Mouse (Mus musculus): ENCODE results near the gene Olfr715.
"Not testable (repeated sequence)": the region's sequence is repeated elsewhere in the genome, so short reads cannot be mapped to it uniquely, and the experiment has no call there.

The Olfr715 gene

DNA sequence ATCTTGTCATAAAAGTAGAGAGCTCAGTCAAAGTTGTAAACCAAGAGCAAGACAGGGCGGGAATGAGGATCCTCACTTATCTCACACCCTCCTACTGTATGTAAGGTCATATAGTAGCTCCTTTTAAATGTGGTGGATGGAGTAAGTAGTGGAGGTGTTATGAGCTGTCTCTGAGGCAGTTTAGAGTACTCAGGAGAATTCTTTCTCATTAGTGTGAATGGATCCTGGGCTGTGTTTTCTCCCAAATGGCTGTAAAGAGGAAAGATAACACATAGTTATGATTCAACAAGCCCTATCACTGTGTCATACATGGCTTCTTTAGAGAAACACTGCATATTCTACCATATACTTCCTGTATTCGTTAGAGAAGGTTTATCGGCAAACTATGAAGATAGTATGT is at the start of gene Olfr715:
TSS of gene Olfr715 (minus strand) at position 101 of the 400 bp plus-strand sequence.
- DNase-seq (ENCODE audit: low spot score in 2 of 2): not testable (repeated sequence)

DNA sequence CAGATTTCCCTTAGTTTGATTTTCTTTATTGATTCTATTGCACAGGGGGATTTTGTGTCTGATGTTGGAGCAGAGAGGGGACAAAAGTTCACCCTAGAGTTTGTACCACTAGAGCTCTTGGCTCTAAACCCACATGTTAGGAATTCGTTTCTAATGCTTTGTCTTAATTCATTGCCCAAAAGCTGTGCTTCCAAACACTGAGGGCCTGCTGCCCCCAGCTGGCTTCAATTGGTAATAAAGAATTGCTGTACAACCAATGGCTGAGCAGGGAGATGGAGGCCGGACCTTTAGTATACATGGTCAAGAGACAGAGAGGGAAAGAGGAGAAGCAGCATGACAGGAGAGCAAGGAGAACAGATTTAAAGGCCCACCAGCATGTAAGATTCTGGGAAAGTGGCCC is 49.5 kb upstream of the Olfr715 start:
- no peak for DNase-seq (ENCODE audit: low spot score in 2 of 2)

DNA sequence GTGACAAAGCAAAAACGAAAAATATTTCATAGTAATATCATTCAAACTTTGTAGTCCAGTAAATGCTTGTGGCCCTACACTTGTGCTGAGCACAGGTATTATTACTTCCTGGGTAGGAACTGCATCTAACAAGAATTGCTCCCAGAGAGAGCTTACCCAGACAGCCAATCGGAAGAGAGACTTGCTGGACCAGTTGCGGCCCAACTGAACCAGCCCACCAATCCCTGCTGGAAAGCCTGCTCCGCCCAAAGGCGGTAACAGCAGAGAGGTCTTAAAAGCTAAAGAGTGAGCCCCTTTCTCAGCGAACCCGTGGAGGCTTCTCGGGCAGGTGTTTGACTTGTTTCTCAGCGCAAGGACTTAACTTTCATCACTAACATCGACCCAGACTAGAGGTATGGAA is 35.8 kb upstream of the Olfr715 start, which contains the start of gene Nlrp14:
TSS of gene Nlrp14 (plus strand) at position 301 of the 400 bp plus-strand sequence.
- no peak for DNase-seq (ENCODE audit: low spot score in 2 of 2)

DNA sequence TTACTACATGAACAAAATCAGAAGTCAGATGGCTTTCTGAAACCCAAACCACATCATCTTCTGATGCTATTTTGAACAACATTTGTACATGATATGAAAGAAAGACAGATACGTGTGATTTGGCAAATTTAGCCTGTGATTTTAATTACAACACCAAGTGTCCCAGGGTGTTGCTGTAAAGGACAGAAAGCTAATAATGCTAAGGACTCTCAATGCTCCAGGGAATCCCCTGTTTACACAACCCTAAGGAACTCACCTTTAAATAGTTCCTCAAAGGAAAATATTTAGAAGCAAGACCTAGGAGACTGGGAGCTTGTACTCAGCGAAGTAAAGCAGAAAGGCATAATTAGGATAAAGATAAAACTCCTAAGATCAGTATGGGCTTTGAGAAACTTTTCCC is 7.1 kb upstream of the Olfr715 start, which contains the start of gene Olfr716:
TSS of gene Olfr716 (plus strand) at position 301 of the 400 bp plus-strand sequence.
- not testable (repeated sequence) for DNase-seq (ENCODE audit: low spot score in 2 of 2)

DNA sequence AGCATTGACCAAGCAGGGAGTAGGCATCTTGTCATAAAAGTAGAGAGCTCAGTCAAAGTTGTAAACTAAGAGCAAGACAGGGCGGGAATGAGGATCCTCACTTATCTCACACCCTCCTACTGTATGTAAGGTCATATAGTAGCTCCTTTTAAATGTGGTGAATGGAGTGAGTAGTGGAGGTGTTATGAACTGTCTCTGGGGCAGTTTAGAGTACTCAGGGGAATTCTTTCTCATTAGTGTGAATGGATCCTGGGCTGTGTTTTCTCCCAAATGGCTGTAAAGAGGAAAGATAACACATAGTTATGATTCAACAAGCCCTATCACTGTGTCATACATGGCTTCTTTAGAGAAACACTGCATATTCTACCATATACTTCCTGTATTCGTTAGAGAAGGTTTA is 20.6 kb downstream of the Olfr715 start, which contains the start of gene Olfr715b:
TSS of gene Olfr715b (minus strand) at position 101 of the 400 bp plus-strand sequence.
- DNase-seq (ENCODE audit: low spot score in 2 of 2): not testable (repeated sequence)

DNA sequence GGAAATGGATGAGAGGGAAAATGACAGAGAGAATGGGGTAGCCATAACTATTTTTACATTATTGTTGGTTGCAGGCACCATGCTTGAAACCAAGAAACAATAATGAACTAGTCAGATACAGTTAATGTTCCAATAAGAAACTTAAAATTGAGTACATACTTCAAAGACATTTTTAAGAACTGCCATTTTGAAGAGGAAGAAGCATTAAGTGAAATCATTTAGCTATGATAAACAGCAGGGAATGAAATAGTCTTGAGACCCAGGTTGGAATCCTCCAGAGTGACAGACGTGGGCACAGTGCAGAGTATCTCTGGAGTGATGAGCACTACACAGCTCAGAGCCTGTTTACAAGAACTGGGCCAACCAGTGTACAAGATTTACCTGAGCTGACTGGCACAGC is 38.0 kb downstream of the Olfr715 start, which contains the start of gene Olfr17:
TSS of gene Olfr17 (plus strand) at position 301 of the 400 bp plus-strand sequence.
- no peak for DNase-seq (ENCODE audit: low spot score in 2 of 2)
